Mouse (Mus musculus): ENCODE data around the gene Cmss1.

The Cmss1 gene

GRCm38 (mm10) chr16:57558258-57558657 lies 48.4 kb downstream of the Cmss1 start:
- DNase-seq (ENCODE audit: low read depth), result no peak

GRCm38 (mm10) chr16:57556244-57556643 lies 50.4 kb downstream of the Cmss1 start:
- peak; percentile 57 for DNase-seq (ENCODE audit: low read depth)

GRCm38 (mm10) chr16:57555667-57556066 lies 51.0 kb downstream of the Cmss1 start:
- DNase-seq (ENCODE audit: low read depth), result no peak

GRCm38 (mm10) chr16:57554886-57555400 lies 51.7 kb downstream of the Cmss1 start:
- no peak for DNase-seq (ENCODE audit: low read depth)

GRCm38 (mm10) chr16:57553235-57553634 lies 53.4 kb downstream of the Cmss1 start:
- DNase-seq (ENCODE audit: low read depth), result no peak

GRCm38 (mm10) chr16:57552709-57553108 lies 54.0 kb downstream of the Cmss1 start:
- no peak for DNase-seq (ENCODE audit: low read depth)

- peak; percentile 61 for DNase-seq (ENCODE audit: low read depth)
Measured at GRCm38 (mm10) chr16:57551617-57552016, 55.0 kb downstream of the Cmss1 start.

GRCm38 (mm10) chr16:57550817-57551216 lies 55.8 kb downstream of the Cmss1 start:
- DNase-seq (ENCODE audit: low read depth), result peak; percentile 27

- DNase-seq (ENCODE audit: low read depth), result peak; percentile 30
Measured at GRCm38 (mm10) chr16:57550088-57550487, 56.6 kb downstream of the Cmss1 start.

- peak; percentile 90 for DNase-seq (ENCODE audit: low read depth)
Measured at GRCm38 (mm10) chr16:57549061-57550037, 57.3 kb downstream of the Cmss1 start.

GRCm38 (mm10) chr16:57548608-57549007 lies 58.1 kb downstream of the Cmss1 start:
- DNase-seq (ENCODE audit: low read depth), result no peak

GRCm38 (mm10) chr16:57546355-57546754 lies 60.3 kb downstream of the Cmss1 start:
- DNase-seq (ENCODE audit: low read depth), result no peak

GRCm38 (mm10) chr16:57544441-57544840 lies 62.2 kb downstream of the Cmss1 start:
- DNase-seq (ENCODE audit: low read depth), result no peak

GRCm38 (mm10) chr16:57543243-57543642 lies 63.4 kb downstream of the Cmss1 start:
- no peak for DNase-seq (ENCODE audit: low read depth)

- peak; percentile 87 for DNase-seq (ENCODE audit: low read depth)
Measured at GRCm38 (mm10) chr16:57536511-57536910, 70.2 kb downstream of the Cmss1 start.

- no peak for DNase-seq (ENCODE audit: low read depth)
Measured at GRCm38 (mm10) chr16:57534811-57535210, 71.9 kb downstream of the Cmss1 start.

- no peak for DNase-seq (ENCODE audit: low read depth)
Measured at GRCm38 (mm10) chr16:57534365-57534764, 72.3 kb downstream of the Cmss1 start.

GRCm38 (mm10) chr16:57532081-57532493 lies 74.6 kb downstream of the Cmss1 start:
- peak; percentile 81 for DNase-seq (ENCODE audit: low read depth)

- DNase-seq (ENCODE audit: low read depth), result no peak
Measured at GRCm38 (mm10) chr16:57530547-57530946, 76.1 kb downstream of the Cmss1 start.

GRCm38 (mm10) chr16:57528457-57528856 lies 78.2 kb downstream of the Cmss1 start:
- peak; percentile 66 for DNase-seq (ENCODE audit: low read depth)

GRCm38 (mm10) chr16:57526893-57527292 lies 79.8 kb downstream of the Cmss1 start:
- peak; percentile 31 for DNase-seq (ENCODE audit: low read depth)

GRCm38 (mm10) chr16:57525476-57525875 lies 81.2 kb downstream of the Cmss1 start:
- peak; percentile 53 for DNase-seq (ENCODE audit: low read depth)

- DNase-seq (ENCODE audit: low read depth), result peak; percentile 49
Measured at GRCm38 (mm10) chr16:57525046-57525445, 81.6 kb downstream of the Cmss1 start.
